ENCODE assay signal across 16 mouse cellular contexts in the genomic region with DNA sequence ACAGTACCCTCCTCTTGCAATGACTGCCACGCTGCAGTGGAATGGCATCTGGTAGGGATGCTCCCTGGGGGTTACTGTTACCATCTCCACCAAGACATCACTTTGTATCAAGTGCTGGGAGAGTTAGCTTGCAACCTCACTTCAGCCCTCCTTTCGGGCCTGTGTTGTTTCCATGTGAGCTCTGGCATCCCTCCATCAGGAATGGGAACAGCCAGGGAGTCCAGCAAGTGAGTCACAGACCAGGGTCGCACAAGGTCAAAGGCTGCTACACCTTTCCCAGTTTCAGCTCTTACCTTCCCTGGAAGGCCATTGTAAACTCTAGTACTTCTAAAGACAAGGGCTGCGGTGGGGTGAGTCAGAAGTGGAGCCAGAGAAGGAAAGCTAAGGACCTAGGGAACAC.
A peak's percentile ranks its signal among the peaks of the same experiment; 100 is the strongest.
DNase-seq lines count a peak whose midpoint lies in the region; ATAC-seq and TF ChIP-seq lines count a peak whose summit lies in the region.
"Had no signal": no experiment of that assay in that cellular context is flagged by ENCODE, and none has a peak within 500 bp of the region (broad histone marks: within the 10 kb centered on the region; RNA-seq: fewer than 3 reads in every experiment).

No protein-coding gene starts in this region.

- peak overlapping the region; percentile 15 for H3K4me3 ChIP-seq in erythroblast, embryonic 14.5 days (replicated peaks)
- no peak overlapping the region for H3K4me3 ChIP-seq in gastrocnemius, adult 2 months
- H3K4me3 ChIP-seq in stomach, embryonic 16.5 days (replicated peaks; ENCODE audit: low read length) = no peak overlapping the region
- H3K4me3 ChIP-seq: embryonic facial prominence, embryonic 15.5 days; midbrain, embryonic 12.5 days; neural tube, embryonic 15.5 days had no signal

- H3K9me3 ChIP-seq in erythroblast, embryonic 14.5 days (ENCODE audit: control insufficient read depth, low read length) = no peaks in the 10 kb centered on the region
- no peaks in the 10 kb centered on the region for H3K9me3 ChIP-seq in stomach, embryonic 16.5 days (replicated peaks; ENCODE audit: control insufficient read depth, low read length)
- H3K9me3 ChIP-seq: embryonic facial prominence, embryonic 15.5 days; midbrain, embryonic 12.5 days; neural tube, embryonic 15.5 days had no signal

- H3K9ac ChIP-seq in stomach, embryonic 16.5 days (ENCODE audit: low read length) = no peak overlapping the region
- H3K9ac ChIP-seq: embryonic facial prominence, embryonic 15.5 days; midbrain, embryonic 12.5 days; neural tube, embryonic 15.5 days had no signal

- peak; percentile 46 to 68 for DNase-seq in lung, adult 18-20 months
- DNase-seq in lung, postnatal 14 days = no peak
- peak; percentile 69 for DNase-seq in gastrocnemius, adult 2 months
- no peak for DNase-seq in left cerebral cortex, adult 18-20 months (ENCODE audit: low spot score in 2 of 2)
- no peak for DNase-seq in urinary bladder, postnatal 14 days (ENCODE audit: low spot score)
- DNase-seq: cerebellum, adult 9-11 months; kidney, postnatal 4 days; right cerebral cortex, postnatal 4 days had no signal

- H3K36me3 ChIP-seq in erythroblast, embryonic 14.5 days (ENCODE audit: control insufficient read depth) = no peaks in the 10 kb centered on the region
- no peaks in the 10 kb centered on the region for H3K36me3 ChIP-seq in stomach, embryonic 16.5 days (ENCODE audit: control insufficient read depth, insufficient read depth, low read length)
- H3K36me3 ChIP-seq: embryonic facial prominence, embryonic 15.5 days; midbrain, embryonic 12.5 days; neural tube, embryonic 15.5 days had no signal

- H3K27me3 ChIP-seq in erythroblast, embryonic 14.5 days (ENCODE audit: control insufficient read depth) = no peaks in the 10 kb centered on the region
- no peaks in the 10 kb centered on the region for H3K27me3 ChIP-seq in stomach, embryonic 16.5 days (ENCODE audit: control insufficient read depth, insufficient read depth, low read length)
- H3K27me3 ChIP-seq: embryonic facial prominence, embryonic 15.5 days; neural tube, embryonic 15.5 days had no signal

- H3K4me2 ChIP-seq in stomach, embryonic 16.5 days (ENCODE audit: low read depth, low read length) = no peak overlapping the region
- H3K4me2 ChIP-seq: embryonic facial prominence, embryonic 15.5 days; midbrain, embryonic 12.5 days; neural tube, embryonic 15.5 days had no signal

- peaks cover 58% of the 10 kb centered on the region for H3K4me1 ChIP-seq in erythroblast, embryonic 14.5 days (ENCODE audit: control insufficient read depth)
- peaks cover 16% of the 10 kb centered on the region for H3K4me1 ChIP-seq in stomach, embryonic 16.5 days (ENCODE audit: control insufficient read depth, insufficient read depth, low read length)

- 80% methylated on average over 4 of the region's 4 CpGs for WGBS in stomach, embryonic 16.5 days

- no peak for TF ChIP-seq CTCF in gastrocnemius, adult 2 months (IDR thresholded peaks at IDR 0.05)

- intact Hi-C loops in gastrocnemius, adult 2 months (cut with DNase I) = loop anchor here (10.0 kb wide), 1 partner anchor 206 kb away; no protein-coding TSS in a partner anchor

- ATAC-seq in erythroblast, adult 5-6 weeks (replicated peaks; ENCODE audit: low FRiP score, poor library complexity, severe bottlenecking) = no peak
- no peak for ATAC-seq in stomach, embryonic 16.5 days (ENCODE audit: insufficient read depth, low FRiP score)
- ATAC-seq: activated CD4-positive, CD25-positive, alpha-beta regulatory T cell, adult 4 months; hindbrain, postnatal 0 days had no signal

- peak overlapping the region; percentile 70 for H3K27ac ChIP-seq in gastrocnemius, adult 2 months
- peak overlapping the region; percentile 48; the same call in 1 of the 2 replicates for H3K27ac ChIP-seq in stomach, embryonic 16.5 days (ENCODE audit: low read length)
- H3K27ac ChIP-seq: hindbrain, postnatal 0 days; midbrain, embryonic 12.5 days; neural tube, embryonic 15.5 days had no signal

Comparison
In these comparisons a context has a peak if more than half of its experiments do, and no peak if none do; other contexts are left out.
1. DNase-seq: peak in lung, adult 18-20 months (2 of 2) and gastrocnemius, adult 2 months (single experiment); none in lung, postnatal 14 days (single experiment), left cerebral cortex, adult 18-20 months (0 of 2) and urinary bladder, postnatal 14 days (single experiment).